32 mouse cellular contexts compared by ENCODE assay signal in genomic region chr1:127166521-127166920, GRCm38 (mm10).
"Had no signal": no experiment of that assay in that cellular context is flagged by ENCODE, and none has a peak within 500 bp of the region (broad histone marks: within the 10 kb centered on the region; RNA-seq: fewer than 3 reads in every experiment).

No protein-coding gene starts in this region.

- H3K27me3 ChIP-seq: limb, embryonic 12.5 days; limb, embryonic 13.5 days; limb, embryonic 15.5 days; liver, embryonic 12.5 days; liver, embryonic 13.5 days; liver, embryonic 15.5 days; lung, embryonic 15.5 days; midbrain, embryonic 12.5 days; midbrain, embryonic 13.5 days; midbrain, embryonic 15.5 days; neural tube, embryonic 12.5 days had no signal

- H3K4me2 ChIP-seq: limb, embryonic 12.5 days; limb, embryonic 13.5 days; limb, embryonic 15.5 days; liver, embryonic 11.5 days; liver, embryonic 12.5 days; liver, embryonic 13.5 days; liver, embryonic 15.5 days; lung, embryonic 14.5 days; lung, embryonic 15.5 days; midbrain, embryonic 11.5 days; midbrain, embryonic 12.5 days; midbrain, embryonic 13.5 days; midbrain, embryonic 15.5 days; neural tube, embryonic 12.5 days had no signal

- ATAC-seq: liver, embryonic 12.5 days; liver, postnatal 0 days; lung, postnatal 0 days; midbrain, embryonic 13.5 days; midbrain, embryonic 15.5 days; midbrain, embryonic 16.5 days had no signal

- H3K4me3 ChIP-seq: limb, embryonic 10.5 days; limb, embryonic 12.5 days; limb, embryonic 13.5 days; limb, embryonic 15.5 days; liver, embryonic 12.5 days; liver, embryonic 13.5 days; liver, embryonic 15.5 days; lung, embryonic 15.5 days; megakaryocyte, embryonic 14.5 days; midbrain, embryonic 10.5 days; midbrain, embryonic 12.5 days; midbrain, embryonic 13.5 days; midbrain, embryonic 15.5 days; myocyte; neural tube, embryonic 12.5 days had no signal

- H3K9ac ChIP-seq: limb, embryonic 12.5 days; limb, embryonic 13.5 days; limb, embryonic 15.5 days; liver, embryonic 12.5 days; liver, embryonic 13.5 days; liver, embryonic 14.5 days; liver, embryonic 15.5 days; liver, postnatal 0 days; lung, embryonic 14.5 days; lung, embryonic 15.5 days; midbrain, embryonic 12.5 days; midbrain, embryonic 13.5 days; midbrain, embryonic 15.5 days; neural tube, embryonic 12.5 days had no signal

- H3K36me3 ChIP-seq: limb, embryonic 10.5 days; limb, embryonic 12.5 days; limb, embryonic 13.5 days; limb, embryonic 15.5 days; liver, embryonic 12.5 days; liver, embryonic 13.5 days; liver, embryonic 15.5 days; lung, embryonic 15.5 days; midbrain, embryonic 10.5 days; midbrain, embryonic 12.5 days; midbrain, embryonic 13.5 days; midbrain, embryonic 15.5 days; neural tube, embryonic 12.5 days had no signal

- H3K4me1 ChIP-seq: limb, embryonic 10.5 days; limb, embryonic 15.5 days; liver, embryonic 12.5 days; liver, embryonic 13.5 days; liver, embryonic 15.5 days; lung, embryonic 15.5 days; midbrain, embryonic 10.5 days; midbrain, embryonic 15.5 days; neural tube, embryonic 12.5 days had no signal

- DNase-seq: left cerebral cortex, postnatal 4 days; liver; liver, embryonic 13.5 days; liver, postnatal 0 days; lung, adult 18-20 months; lung, adult 2 months; lung, embryonic 14.5 days; lung, postnatal 10 days; lung, postnatal 14 days; lung, postnatal 36 days; lung, postnatal 4 days; midbrain, embryonic 14.5 days had no signal

- H3K27ac ChIP-seq: limb, embryonic 10.5 days; limb, embryonic 12.5 days; limb, embryonic 13.5 days; limb, embryonic 15.5 days; liver, embryonic 12.5 days; liver, embryonic 13.5 days; liver, embryonic 14.5 days; liver, embryonic 15.5 days; lung, embryonic 15.5 days; macrophage; midbrain, embryonic 10.5 days; midbrain, embryonic 12.5 days; midbrain, embryonic 13.5 days; midbrain, embryonic 15.5 days; neural tube, embryonic 12.5 days had no signal

- H3K9me3 ChIP-seq: limb, embryonic 10.5 days; limb, embryonic 12.5 days; limb, embryonic 13.5 days; limb, embryonic 15.5 days; liver, embryonic 12.5 days; liver, embryonic 13.5 days; liver, embryonic 15.5 days; lung, embryonic 15.5 days; midbrain, embryonic 10.5 days; midbrain, embryonic 12.5 days; midbrain, embryonic 13.5 days; midbrain, embryonic 15.5 days; neural tube, embryonic 12.5 days had no signal
